Mouse (Mus musculus) kidney, adult 18-20 months (tissue): ENCODE measurements around the gene Prkce.

Source experiments
- DNase-seq: peaks from one replicate; pipeline ENCODE4 v3.0.0; 2021

Prkce gene

DNA sequence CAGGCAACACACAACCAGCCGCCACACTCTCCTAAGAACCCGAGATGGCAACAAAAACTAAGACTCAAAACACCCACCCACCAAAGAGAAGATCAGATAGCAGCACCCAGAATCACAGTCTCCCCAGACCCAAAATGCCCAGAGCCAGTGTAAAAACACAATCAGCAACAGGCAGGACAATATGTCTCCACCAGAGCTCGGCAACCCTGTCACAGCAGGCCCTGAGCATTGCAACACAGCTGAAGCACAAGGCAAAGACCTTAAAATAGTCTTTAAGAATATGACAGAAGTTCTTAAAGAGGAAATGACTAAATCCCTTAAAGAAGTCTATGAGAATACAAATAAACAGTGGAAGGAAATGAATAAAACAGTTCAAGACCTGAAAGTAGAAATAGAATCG lies 495.9 kb downstream of the Prkce start:
- DNase-seq, result no peak

DNA sequence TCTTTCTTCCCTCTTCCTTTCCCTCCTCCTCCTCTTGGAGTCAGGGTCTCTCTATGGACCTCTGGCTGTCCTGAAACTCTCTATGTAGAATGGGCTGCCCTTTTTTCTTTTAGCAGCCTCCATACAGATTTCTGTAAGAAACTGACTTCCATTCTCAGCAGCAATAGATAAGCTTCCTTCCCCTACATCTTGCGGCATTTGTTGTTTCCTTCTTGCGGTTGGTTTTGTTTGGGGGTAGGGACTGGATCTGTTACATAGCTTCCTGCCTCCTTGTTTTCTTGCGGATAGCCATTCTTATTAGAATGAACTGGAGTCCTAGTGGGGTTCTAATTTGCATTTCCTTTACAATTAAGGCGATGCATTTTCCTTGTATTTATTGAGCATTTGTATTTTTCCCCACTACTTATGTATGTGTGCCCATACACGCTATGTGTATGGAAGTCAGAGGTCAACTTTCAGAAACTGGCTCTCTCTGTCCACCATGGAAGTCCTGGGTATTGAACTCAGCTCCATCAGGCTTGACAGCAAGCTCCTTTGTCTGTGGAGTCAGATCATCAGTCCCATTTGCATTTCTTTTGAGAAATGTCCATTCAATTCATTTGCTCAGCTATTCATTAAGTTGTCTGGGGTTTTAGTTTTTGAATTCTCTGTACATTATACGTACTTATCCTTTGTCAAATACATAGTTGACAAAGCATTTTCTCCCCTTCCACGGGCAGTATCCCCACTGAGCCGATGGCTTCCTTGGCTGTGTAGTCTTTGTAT lies 500.4 kb downstream of the Prkce start:
- no peak for DNase-seq

DNA sequence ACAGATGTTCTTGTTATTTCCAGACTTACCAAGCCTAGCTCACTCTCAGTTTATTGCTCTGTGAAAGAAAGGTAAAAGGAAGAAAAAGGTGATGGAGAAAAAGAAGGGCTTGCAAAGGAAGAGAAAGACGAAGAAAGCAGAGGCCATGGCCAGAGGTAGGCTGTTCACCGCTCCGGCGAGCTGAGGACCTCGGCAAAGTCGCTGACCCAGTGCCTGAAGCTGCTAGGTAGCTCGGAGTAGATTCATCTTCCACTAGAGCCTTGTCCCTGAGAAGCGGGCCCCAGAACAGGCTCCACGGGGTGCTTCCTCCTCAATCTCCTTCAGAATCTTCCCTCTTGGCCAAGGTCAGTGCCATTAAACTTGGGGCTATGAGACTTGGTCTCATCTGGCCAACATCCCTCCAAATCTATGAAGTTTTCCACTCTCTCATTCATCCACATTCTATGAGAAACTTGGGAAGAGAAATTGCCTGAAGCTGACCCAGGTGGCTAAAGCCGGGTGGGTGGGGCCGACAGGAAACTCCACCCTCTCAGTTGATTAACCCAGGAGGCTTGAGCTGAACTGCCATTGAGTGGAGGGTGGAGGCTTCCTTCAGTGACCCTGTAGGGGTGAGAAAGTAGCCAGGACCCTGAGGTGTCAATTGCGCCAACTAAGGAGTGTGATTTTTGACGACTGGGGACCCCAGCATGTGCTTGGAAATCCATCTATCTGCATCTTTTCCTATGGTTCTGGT lies 502.2 kb downstream of the Prkce start:
- DNase-seq, result no peak

DNA sequence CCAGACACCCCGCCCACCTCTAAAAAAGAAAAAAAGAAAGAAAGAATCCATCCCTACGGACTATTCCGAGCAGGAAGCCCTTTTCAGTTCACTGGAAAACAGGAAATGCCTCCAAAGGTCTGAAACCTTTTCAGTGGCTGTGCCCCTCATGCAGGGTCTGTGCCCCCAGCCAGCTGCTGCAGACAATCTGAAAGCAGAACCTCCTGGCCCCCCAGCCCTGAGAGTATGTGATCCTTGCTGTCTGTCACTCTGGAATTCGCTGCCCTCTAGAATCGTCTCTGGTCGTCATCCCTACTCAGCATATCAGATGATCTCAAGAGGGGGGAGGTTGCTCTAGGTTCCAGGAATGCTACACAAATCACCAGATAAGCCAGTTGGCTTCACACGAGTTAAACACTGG lies 503.1 kb downstream of the Prkce start:
- peak; percentile 30 for DNase-seq

DNA sequence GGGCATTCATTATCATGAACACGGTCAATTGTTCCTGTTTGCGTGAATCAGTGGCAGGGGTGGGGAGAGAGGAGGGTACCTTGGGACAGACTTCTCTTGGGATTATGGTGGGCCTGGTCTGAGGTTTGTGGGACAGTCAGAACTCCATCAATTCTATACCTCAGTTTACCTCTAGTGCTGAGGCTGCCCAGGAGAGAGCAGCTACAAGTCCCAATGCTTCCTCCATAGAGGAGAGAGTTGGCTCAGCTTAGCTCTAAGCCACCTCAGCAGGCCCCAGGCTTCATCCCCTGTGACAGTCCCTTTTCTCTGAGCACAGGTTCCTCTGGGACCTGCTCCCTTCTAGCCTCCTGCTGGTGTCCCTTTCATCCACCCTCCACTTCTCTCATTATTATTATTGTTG lies 507.4 kb downstream of the Prkce start:
- DNase-seq, result no peak

DNA sequence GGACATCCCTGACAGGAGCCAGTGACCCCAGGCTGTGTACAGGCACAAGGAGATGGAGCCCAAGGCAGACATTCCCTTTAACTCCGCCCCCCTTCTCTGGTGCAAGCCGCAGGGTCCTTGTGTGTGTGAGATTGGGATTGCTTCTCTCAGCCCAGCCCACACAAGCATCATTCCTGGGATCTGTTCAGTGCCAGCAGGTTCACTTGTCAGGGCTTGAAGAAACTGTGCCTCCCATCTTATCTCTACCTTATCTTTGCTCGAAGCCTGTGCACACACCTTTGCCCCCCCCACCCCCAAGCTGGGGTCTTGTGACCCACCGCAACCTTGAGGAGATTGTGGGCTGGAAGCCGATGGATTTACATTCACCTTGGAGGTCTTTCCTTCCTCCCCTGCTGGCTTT lies 508.8 kb downstream of the Prkce start:
- no peak for DNase-seq

DNA sequence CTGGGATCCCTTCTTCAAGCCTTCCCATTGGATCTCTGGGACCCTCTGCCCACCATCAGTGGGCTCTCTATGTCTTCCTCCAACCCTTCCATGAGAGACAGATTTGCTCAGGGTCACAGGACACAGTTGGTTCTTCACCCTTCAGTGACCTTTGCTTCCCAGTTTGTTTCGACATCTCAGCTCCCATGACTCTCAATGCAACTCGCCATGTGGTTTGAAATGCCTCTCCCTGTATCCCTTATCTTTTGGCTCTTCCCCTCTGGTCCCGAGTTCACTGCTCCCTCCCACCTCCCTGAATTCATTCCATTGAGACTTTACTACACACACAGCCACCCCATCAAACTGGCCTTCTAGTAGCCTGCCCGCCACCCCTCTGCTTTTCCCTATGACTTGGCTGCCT lies 509.3 kb downstream of the Prkce start:
- DNase-seq, result no peak

DNA sequence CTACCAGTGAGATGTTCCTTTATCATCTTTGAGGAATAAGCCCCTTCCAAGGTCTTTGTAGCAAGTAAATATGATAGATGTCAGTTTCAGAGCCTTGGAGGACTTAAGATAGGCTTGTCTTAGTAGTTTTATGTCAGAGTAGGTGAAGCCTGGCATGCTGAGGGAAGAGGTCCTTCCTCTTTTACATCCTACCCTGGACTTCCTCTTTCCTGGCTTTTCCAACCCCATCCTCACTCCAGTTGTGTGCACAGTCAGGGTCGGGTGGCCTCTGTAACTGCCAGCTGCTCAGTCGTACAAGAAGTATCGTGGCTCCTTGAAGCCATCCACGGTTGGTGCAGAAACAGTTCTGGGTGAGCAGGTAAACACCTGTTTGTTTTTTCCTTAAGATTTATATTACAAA lies 517.7 kb downstream of the Prkce start:
- DNase-seq, result no peak

DNA sequence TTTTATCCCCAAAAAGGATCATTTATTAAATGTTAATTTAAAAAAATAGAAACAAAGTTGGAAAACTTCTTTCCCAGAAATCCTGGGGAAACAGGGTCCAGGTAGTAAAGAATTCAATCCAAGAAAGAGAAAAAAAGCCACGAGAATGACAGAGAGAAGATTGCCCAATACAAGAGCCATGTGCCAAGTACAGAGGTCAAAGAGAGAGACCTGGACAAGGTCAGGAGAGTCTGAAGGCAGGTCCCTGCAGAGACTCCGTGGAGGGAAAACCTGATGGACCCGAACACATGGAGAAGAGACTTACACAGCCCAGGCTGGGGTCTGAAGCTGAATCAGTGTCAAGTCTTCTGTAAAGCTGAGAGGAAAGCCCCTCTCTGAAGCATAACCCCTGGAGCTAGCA lies 519.4 kb downstream of the Prkce start:
- DNase-seq, result no peak

DNA sequence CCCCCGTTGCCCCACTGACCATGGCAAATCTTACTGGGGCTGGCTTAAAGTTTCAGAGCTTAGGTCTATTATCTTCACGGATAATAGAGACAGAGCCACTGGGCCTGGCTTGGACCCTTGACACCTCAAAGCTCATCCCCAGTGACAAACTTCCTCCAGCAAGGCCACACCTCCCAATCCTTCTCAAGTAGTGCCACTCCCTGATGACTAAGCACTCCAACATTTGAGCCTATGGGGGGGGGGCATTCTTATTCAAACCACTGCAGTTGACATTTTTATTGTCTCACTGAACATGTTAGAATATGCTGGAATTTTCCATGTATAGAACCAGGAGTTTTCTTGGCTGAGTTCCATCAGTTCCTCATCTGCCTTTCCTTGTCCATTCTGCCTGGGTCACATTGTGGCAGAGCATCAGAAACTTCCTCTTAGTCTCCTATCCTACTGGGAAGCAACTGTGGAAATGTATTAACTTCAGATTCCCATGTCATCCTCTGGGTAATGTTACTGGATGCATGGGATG lies 523.3 kb downstream of the Prkce start:
- DNase-seq, result no peak

DNA sequence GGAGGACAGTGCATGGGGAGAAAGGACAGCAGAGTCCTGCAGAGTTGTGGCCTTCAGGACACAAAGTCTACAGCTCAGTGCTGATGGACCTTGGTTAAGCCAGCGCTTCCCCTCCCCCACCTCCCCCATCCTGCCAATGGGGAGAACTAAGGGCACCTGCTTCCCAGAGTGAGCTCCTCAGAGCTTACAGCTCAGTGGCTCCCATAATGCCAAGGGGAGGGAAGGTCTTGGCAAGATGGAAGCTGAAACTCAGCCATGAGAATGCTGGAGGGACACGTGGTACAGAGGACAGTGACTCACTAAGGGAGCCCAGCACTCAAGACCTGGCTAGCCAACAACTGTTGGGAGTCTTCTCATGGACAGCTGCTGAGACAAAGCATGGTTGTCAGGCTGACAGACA lies 530.2 kb downstream of the Prkce start:
- no peak for DNase-seq

DNA sequence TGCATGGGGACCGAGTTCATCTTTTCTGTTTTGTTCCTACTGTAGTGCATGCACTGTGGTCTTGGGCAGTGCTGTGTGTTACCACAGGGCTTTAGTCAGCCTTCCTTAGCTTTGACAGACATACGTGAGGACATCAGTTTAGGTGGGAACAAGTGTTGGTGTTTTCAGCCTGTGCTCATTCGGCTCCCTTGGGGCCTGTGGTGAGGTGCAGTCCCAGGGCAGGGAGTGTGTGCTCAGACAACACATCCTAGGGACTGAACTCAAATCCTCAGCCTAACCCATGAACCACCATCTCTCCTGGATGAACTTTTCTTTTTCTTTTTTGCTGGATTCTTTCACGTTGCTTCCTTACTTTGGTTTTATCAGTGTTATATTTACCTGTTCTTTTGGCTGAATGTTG lies 535.8 kb downstream of the Prkce start:
- no peak for DNase-seq

DNA sequence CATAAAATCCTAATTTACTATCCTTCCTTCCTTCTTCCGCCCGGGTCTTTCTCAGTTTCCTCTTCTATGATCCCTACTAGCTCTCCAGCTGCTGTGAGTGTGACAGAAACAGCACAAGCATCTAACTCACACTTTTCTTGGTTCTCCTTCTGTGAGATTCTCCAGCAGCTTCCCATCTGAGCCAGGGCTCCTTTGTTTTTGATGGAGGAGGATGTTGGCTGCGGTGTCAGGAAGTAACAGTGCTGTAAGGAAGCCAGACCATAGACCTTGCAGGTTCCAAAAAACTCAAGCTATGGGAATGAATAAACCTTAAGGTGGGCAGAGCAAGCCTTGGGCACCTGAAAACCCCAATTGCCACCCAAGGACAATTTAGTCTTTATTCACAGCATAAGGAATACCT lies 537.7 kb downstream of the Prkce start:
- peak; percentile 6 for DNase-seq

DNA sequence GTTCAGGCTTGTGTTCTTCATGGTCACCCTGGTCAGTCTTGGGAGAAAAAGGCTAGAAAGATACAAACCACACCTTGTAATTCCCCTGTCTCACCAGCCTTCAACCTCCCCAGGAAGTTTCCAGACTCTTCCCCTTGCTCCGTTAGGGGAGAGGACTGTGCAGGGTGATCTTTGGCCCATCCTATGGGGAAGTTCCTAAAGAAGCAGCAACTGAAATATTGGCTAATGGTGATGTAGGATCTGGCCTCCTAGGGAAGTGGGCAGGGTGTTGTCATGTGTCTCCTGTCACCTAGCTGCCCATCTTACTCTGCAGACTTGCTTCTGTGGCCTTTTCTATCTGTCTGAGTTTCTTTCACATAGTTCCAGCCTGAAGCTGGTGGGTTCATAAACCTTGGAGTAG lies 538.9 kb downstream of the Prkce start:
- no peak for DNase-seq
